ENCODE assay signal across 10 mouse cellular contexts in the genomic region with DNA sequence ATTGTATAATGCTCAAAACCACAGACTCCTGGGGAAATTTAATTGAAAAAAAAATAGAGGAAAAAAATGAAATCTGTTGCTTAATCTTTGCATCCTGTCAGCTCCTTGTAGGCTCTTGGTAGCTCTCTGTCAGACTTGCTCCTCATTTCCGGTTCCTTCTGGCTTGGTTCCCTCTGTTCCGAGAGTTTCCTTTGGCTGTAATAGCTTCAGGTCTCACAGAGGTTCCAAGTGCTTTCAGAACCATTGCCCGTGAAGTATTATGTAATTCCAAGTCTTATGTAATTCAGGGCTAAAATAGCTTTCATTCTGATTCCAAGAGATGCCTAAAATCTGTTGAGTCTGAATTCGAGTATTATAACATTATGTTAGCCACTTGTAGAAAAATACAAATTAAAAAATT.
DNase-seq lines count a peak whose midpoint lies in the region; ATAC-seq and TF ChIP-seq lines count a peak whose summit lies in the region.
"Had no signal": no experiment of that assay in that cellular context is flagged by ENCODE, and none has a peak within 500 bp of the region (broad histone marks: within the 10 kb centered on the region; RNA-seq: fewer than 3 reads in every experiment).

No protein-coding gene starts in this region.

- no peak overlapping the region for H3K27ac ChIP-seq in hindbrain, postnatal 0 days
- H3K27ac ChIP-seq in hindbrain, embryonic 12.5 days, result no peak overlapping the region
- peak overlapping the region; percentile 93 for H3K27ac ChIP-seq in layer of hippocampus, adult 2 months
- no peak overlapping the region for H3K27ac ChIP-seq in hindbrain, embryonic 11.5 days (ENCODE audit: low read depth, low read length)
- H3K27ac ChIP-seq: macrophage had no signal

- no peak for TF ChIP-seq CTCF in hindbrain, postnatal 0 days (IDR thresholded peaks at IDR 0.05; ENCODE audit: low read depth)
- no peak for TF ChIP-seq CTCF in layer of hippocampus, adult 2 months (conservative IDR thresholded peaks at IDR 0.05)

- H3K4me1 ChIP-seq in hindbrain, postnatal 0 days (ENCODE audit: insufficient read depth, low read length), result no peaks in the 10 kb centered on the region
- H3K4me1 ChIP-seq in hindbrain, embryonic 12.5 days, result no peaks in the 10 kb centered on the region
- no peaks in the 10 kb centered on the region for H3K4me1 ChIP-seq in hindbrain, embryonic 11.5 days (replicated peaks; ENCODE audit: control insufficient read depth, insufficient read depth, low read length)

- no peaks in the 10 kb centered on the region for H3K36me3 ChIP-seq in hindbrain, postnatal 0 days (ENCODE audit: insufficient read depth, low read length)
- no peaks in the 10 kb centered on the region for H3K36me3 ChIP-seq in hindbrain, embryonic 12.5 days
- no peaks in the 10 kb centered on the region for H3K36me3 ChIP-seq in hindbrain, embryonic 11.5 days (ENCODE audit: control insufficient read depth, insufficient read depth, low read length)

- H3K4me2 ChIP-seq in hindbrain, postnatal 0 days (ENCODE audit: low read depth, low read length), result no peak overlapping the region
- H3K4me2 ChIP-seq in hindbrain, embryonic 12.5 days (replicated peaks), result no peak overlapping the region
- H3K4me2 ChIP-seq in hindbrain, embryonic 11.5 days (replicated peaks; ENCODE audit: low read depth, low read length), result no peak overlapping the region

- DNase-seq in hindbrain, postnatal 0 days (ENCODE audit: low spot score), result peak; percentile 11
- peak; percentile 14 for DNase-seq in adrenal gland, postnatal 25 days
- DNase-seq in gastrocnemius, adult 8-10 months (ENCODE audit: low spot score in 2 of 2), result peak; percentile 37 to 55
- DNase-seq in layer of hippocampus, adult 2 months (ENCODE audit: low spot score in 2 of 2), result peak; percentile 52 to 71
- no peak for DNase-seq in hindbrain, embryonic 11.5 days (ENCODE audit: low spot score)

- 55% methylated on average over 4 of the region's 4 CpGs for WGBS in hindbrain, postnatal 0 days
- WGBS in hindbrain, embryonic 12.5 days, result 84% methylated on average over 4 of the region's 4 CpGs
- 84% methylated on average over 4 of the region's 4 CpGs for WGBS in hindbrain, embryonic 11.5 days

- H3K9ac ChIP-seq in hindbrain, postnatal 0 days (replicated peaks; ENCODE audit: low read length), result no peak overlapping the region
- H3K9ac ChIP-seq in hindbrain, embryonic 12.5 days, result no peak overlapping the region
- no peak overlapping the region for H3K9ac ChIP-seq in hindbrain, embryonic 11.5 days (ENCODE audit: low read depth, low read length)

- 0 out of 2 replicates have a peak, but pooled peaks cover 2% of the 10 kb centered on the region for H3K9me3 ChIP-seq in hindbrain, postnatal 0 days (ENCODE audit: low read length)
- H3K9me3 ChIP-seq in hindbrain, embryonic 12.5 days (replicated peaks), result no peaks in the 10 kb centered on the region
- no peaks in the 10 kb centered on the region for H3K9me3 ChIP-seq in hindbrain, embryonic 11.5 days (ENCODE audit: control insufficient read depth, low read length)

- H3K4me3 ChIP-seq in hindbrain, postnatal 0 days (ENCODE audit: low read length), result no peak overlapping the region
- H3K4me3 ChIP-seq in hindbrain, embryonic 12.5 days, result no peak overlapping the region
- H3K4me3 ChIP-seq in layer of hippocampus, adult 2 months, result no peak overlapping the region
- H3K4me3 ChIP-seq in hindbrain, embryonic 11.5 days (ENCODE audit: low read depth, low read length), result no peak overlapping the region
- H3K4me3 ChIP-seq: erythroblast, embryonic 14.5 days had no signal

- no peaks in the 10 kb centered on the region for H3K27me3 ChIP-seq in hindbrain, postnatal 0 days (ENCODE audit: insufficient read depth, low read length)
- no peaks in the 10 kb centered on the region for H3K27me3 ChIP-seq in hindbrain, embryonic 12.5 days
- no peaks in the 10 kb centered on the region for H3K27me3 ChIP-seq in hindbrain, embryonic 11.5 days (ENCODE audit: control insufficient read depth, insufficient read depth, low read length)

- no peak for ATAC-seq in hindbrain, postnatal 0 days
- ATAC-seq in hindbrain, embryonic 12.5 days (ENCODE audit: low FRiP score), result no peak
- ATAC-seq in megakaryocyte, adult 5-6 weeks (ENCODE audit: poor library complexity, severe bottlenecking), result peak; percentile 84
- no peak for ATAC-seq in hindbrain, embryonic 11.5 days (ENCODE audit: low FRiP score)
- no peak for ATAC-seq in monocyte, adult 5-6 weeks (replicated peaks; ENCODE audit: insufficient number of reproducible peaks, low FRiP score, low TSS enrichment, poor library complexity, severe bottlenecking)
